Mouse (Mus musculus): ENCODE measurements at regions not wholly inside any gene's neighbourhood (a gene's known extent, or its start where the extent isn't known, plus 50 kb on each side); places are given as distances from the start of the nearest gene placed in this dataset.

DNA sequence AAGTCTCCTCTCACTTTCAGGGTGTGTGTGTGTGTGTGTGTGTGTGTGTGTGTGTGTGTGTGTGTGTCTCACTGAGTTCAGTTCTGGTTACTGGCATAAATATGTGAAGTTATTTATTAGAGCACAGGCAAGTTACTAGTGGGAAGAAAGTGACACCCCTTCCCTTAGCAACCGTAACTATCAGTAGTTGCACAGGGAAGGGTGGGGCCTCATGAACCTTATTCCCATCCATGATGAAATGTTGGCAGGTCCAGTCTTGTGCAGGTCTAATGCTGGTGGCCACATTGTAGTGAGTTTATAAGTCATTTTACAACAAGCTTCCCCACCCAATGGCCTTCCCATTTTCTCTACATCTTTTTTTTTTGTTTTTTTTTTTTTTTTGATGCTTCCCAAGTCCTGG, 160.6 kb upstream of the Cdkn2b start:
- WGBS, result 94% methylated on average over 1 of the region's 1 CpGs
- no peak for TF ChIP-seq CTCF (IDR thresholded peaks at IDR 0.05; ENCODE audit: borderline replicate concordance, insufficient read depth, low read depth, low read length)
- no peak for TF ChIP-seq POLR2A (IDR thresholded peaks at IDR 0.05; ENCODE audit: borderline replicate concordance, insufficient read depth, low read length)
- DNase-seq, result no peak

GRCm38 (mm10) chr4:89470756-89471155, 159.9 kb upstream of the Cdkn2b start:
- Histone ChIP-seq H3K27me3 (ENCODE audit: control insufficient read depth, insufficient read depth, low read length) (no peaks in the 10 kb centered on the region), H3K27ac (ENCODE audit: insufficient read depth, low read length) (no peak overlapping the region), H3K4me3 (replicated peaks; ENCODE audit: insufficient read depth, low read depth, low read length) (no peak overlapping the region), H3K4me1 (ENCODE audit: control insufficient read depth, insufficient read depth, low read length) (no peaks in the 10 kb centered on the region)
- WGBS, result 51% methylated on average over 2 of the region's 2 CpGs
- no peak for TF ChIP-seq POLR2A (IDR thresholded peaks at IDR 0.05; ENCODE audit: borderline replicate concordance, insufficient read depth, low read length)
- no peak for TF ChIP-seq CTCF (IDR thresholded peaks at IDR 0.05; ENCODE audit: borderline replicate concordance, insufficient read depth, low read depth, low read length)
- DNase-seq, result no peak

More for the DNA sequence above, 160.6 kb upstream of the Cdkn2b start:
- Histone ChIP-seq H3K27me3 (ENCODE audit: control insufficient read depth, insufficient read depth, low read length) (no peaks in the 10 kb centered on the region), H3K4me3 (replicated peaks; ENCODE audit: insufficient read depth, low read depth, low read length) (no peak overlapping the region), H3K27ac (ENCODE audit: insufficient read depth, low read length) (no peak overlapping the region), H3K4me1 (ENCODE audit: control insufficient read depth, insufficient read depth, low read length) (no peaks in the 10 kb centered on the region)

- H3K27ac ChIP-seq (ENCODE audit: insufficient read depth, low read length), result no peak overlapping the region
- DNase-seq, result peak in 1 of 2 experiments; percentile 3
- H3K4me3 ChIP-seq (replicated peaks; ENCODE audit: insufficient read depth, low read depth, low read length), result no peak overlapping the region
- no peak for TF ChIP-seq POLR2A (IDR thresholded peaks at IDR 0.05; ENCODE audit: borderline replicate concordance, insufficient read depth, low read length)
- no peak for TF ChIP-seq CTCF (IDR thresholded peaks at IDR 0.05; ENCODE audit: borderline replicate concordance, insufficient read depth, low read depth, low read length)
- H3K27me3 ChIP-seq (ENCODE audit: control insufficient read depth, insufficient read depth, low read length), result no peaks in the 10 kb centered on the region
- WGBS, result 57% methylated on average over 8 of the region's 8 CpGs
- H3K4me1 ChIP-seq (ENCODE audit: control insufficient read depth, insufficient read depth, low read length), result no peaks in the 10 kb centered on the region
Observed at GRCm38 (mm10) chr4:89469883-89470282, 159.0 kb upstream of the Cdkn2b start.

DNA sequence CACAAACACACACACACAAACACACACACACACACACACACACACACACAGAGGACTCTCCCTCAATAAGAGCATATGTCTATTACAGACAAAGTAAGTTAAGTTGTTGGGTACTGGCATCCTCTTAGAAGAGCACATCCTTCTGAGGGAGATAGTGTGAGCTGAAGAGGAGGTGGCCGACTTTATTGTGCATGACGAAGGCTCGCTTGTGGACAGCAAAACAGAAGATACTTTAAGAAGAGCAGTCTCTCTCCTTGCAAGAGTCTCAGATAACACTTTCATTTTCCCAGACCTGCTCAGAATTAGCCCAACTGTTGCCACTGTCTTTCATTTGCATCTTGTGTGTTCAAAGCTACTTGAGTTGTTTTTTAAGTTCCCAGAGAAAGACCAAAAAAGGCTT, 158.6 kb upstream of the Cdkn2b start:
- H3K4me3 ChIP-seq (replicated peaks; ENCODE audit: insufficient read depth, low read depth, low read length), result no peak overlapping the region
- H3K27me3 ChIP-seq (ENCODE audit: control insufficient read depth, insufficient read depth, low read length), result no peaks in the 10 kb centered on the region
- no peaks in the 10 kb centered on the region for H3K4me1 ChIP-seq (ENCODE audit: control insufficient read depth, insufficient read depth, low read length)
- 87% methylated on average over 3 of the region's 3 CpGs for WGBS
- no peak for DNase-seq
- no peak overlapping the region for H3K27ac ChIP-seq (ENCODE audit: insufficient read depth, low read length)
- TF ChIP-seq POLR2A (IDR thresholded peaks at IDR 0.05; ENCODE audit: borderline replicate concordance, insufficient read depth, low read length) (no peak), CTCF (IDR thresholded peaks at IDR 0.05; ENCODE audit: borderline replicate concordance, insufficient read depth, low read depth, low read length) (no peak)

- H3K27me3 ChIP-seq (ENCODE audit: control insufficient read depth, insufficient read depth, low read length), result no peaks in the 10 kb centered on the region
- H3K4me3 ChIP-seq (replicated peaks; ENCODE audit: insufficient read depth, low read depth, low read length), result no peak overlapping the region
- H3K4me1 ChIP-seq (ENCODE audit: control insufficient read depth, insufficient read depth, low read length), result no peaks in the 10 kb centered on the region
- WGBS, result 94% methylated on average over 3 of the region's 3 CpGs
- TF ChIP-seq POLR2A (IDR thresholded peaks at IDR 0.05; ENCODE audit: borderline replicate concordance, insufficient read depth, low read length) (no peak), CTCF (IDR thresholded peaks at IDR 0.05; ENCODE audit: borderline replicate concordance, insufficient read depth, low read depth, low read length) (no peak)
- H3K27ac ChIP-seq (ENCODE audit: insufficient read depth, low read length), result no peak overlapping the region
- no peak for DNase-seq
Observed at GRCm38 (mm10) chr4:89466766-89467165, 155.9 kb upstream of the Cdkn2b start.

DNA sequence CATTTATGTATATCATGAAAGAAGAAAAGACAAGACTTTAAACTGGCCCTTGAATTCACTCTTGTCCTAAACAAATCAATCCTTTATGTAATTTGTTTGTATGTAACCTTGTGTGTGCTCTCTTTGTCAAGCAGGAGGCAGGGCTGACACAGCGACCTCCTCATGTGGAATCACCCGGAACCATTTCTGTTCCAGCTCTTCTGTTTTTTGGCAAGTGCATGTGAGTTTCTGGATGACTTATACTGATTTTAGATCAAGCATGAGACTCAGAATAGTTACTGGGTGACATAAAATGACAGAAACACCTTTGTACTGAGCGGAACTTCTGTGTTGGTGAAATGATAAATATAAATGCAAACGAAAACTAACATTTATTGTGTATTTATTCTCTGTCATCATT, 152.3 kb upstream of the Cdkn2b start:
- Histone ChIP-seq H3K4me1 (ENCODE audit: control insufficient read depth, insufficient read depth, low read length) (no peaks in the 10 kb centered on the region), H3K4me3 (replicated peaks; ENCODE audit: insufficient read depth, low read depth, low read length) (no peak overlapping the region), H3K27me3 (ENCODE audit: control insufficient read depth, insufficient read depth, low read length) (no peaks in the 10 kb centered on the region), H3K27ac (ENCODE audit: insufficient read depth, low read length) (no peak overlapping the region)
- no peak for TF ChIP-seq POLR2A (IDR thresholded peaks at IDR 0.05; ENCODE audit: borderline replicate concordance, insufficient read depth, low read length)
- TF ChIP-seq CTCF (IDR thresholded peaks at IDR 0.05; ENCODE audit: borderline replicate concordance, insufficient read depth, low read depth, low read length), result no peak
- 62% methylated on average over 4 of the region's 4 CpGs for WGBS
- DNase-seq, result no peak

- Histone ChIP-seq H3K4me1 (ENCODE audit: control insufficient read depth, insufficient read depth, low read length) (no peaks in the 10 kb centered on the region), H3K27me3 (ENCODE audit: control insufficient read depth, insufficient read depth, low read length) (no peaks in the 10 kb centered on the region)
- 92% methylated on average over 7 of the region's 7 CpGs for WGBS
Observed at GRCm38 (mm10) chr4:89460170-89460762, 149.4 kb upstream of the Cdkn2b start.

GRCm38 (mm10) chr4:89459346-89459666, 148.5 kb upstream of the Cdkn2b start:
- TF ChIP-seq POLR2A (IDR thresholded peaks at IDR 0.05; ENCODE audit: borderline replicate concordance, insufficient read depth, low read length) (no peak), CTCF (IDR thresholded peaks at IDR 0.05; ENCODE audit: borderline replicate concordance, insufficient read depth, low read depth, low read length) (no peak)
- no peak for DNase-seq
- H3K4me3 ChIP-seq (replicated peaks; ENCODE audit: insufficient read depth, low read depth, low read length), result no peak overlapping the region
- H3K27me3 ChIP-seq (ENCODE audit: control insufficient read depth, insufficient read depth, low read length), result no peaks in the 10 kb centered on the region
- WGBS, result 95% methylated on average over 1 of the region's 1 CpGs
- no peak overlapping the region for H3K27ac ChIP-seq (ENCODE audit: insufficient read depth, low read length)
- no peaks in the 10 kb centered on the region for H3K4me1 ChIP-seq (ENCODE audit: control insufficient read depth, insufficient read depth, low read length)

More at GRCm38 (mm10) chr4:89460170-89460762, 149.4 kb upstream of the Cdkn2b start:
- DNase-seq, result no peak
- H3K27ac ChIP-seq (ENCODE audit: insufficient read depth, low read length), result no peak overlapping the region
- TF ChIP-seq CTCF (IDR thresholded peaks at IDR 0.05; ENCODE audit: borderline replicate concordance, insufficient read depth, low read depth, low read length) (no peak), POLR2A (IDR thresholded peaks at IDR 0.05; ENCODE audit: borderline replicate concordance, insufficient read depth, low read length) (no peak)
- H3K4me3 ChIP-seq (replicated peaks; ENCODE audit: insufficient read depth, low read depth, low read length), result no peak overlapping the region

Data from cerebellum, adult 2 months (tissue).